Mouse (Mus musculus): ENCODE results near the gene Alox8.

- TF ChIP-seq CTCF (IDR thresholded peaks at IDR 0.05; ENCODE audit: insufficient read depth, low read length), result no peak
- TF ChIP-seq POLR2A (IDR thresholded peaks at IDR 0.05; ENCODE audit: borderline replicate concordance, extremely low read depth, low read depth, low read length), result no peak
These were observed 5.0 kb upstream of the Alox8 start for GRCm38 (mm10) chr11:69202469-69203230.

All from lung, adult 2 months (tissue).